Mouse (Mus musculus): ENCODE measurements at regions not wholly inside any gene's neighbourhood (a gene's known extent, or its start where the extent isn't known, plus 50 kb on each side); places are given as distances from the start of the nearest gene placed in this dataset.

- ATAC-seq (replicated peaks; ENCODE audit: low read depth, poor library complexity, severe bottlenecking) = no peak
Observed at GRCm38 (mm10) chr3:52572514-52573485, 304.7 kb downstream of the Foxo1 start.

- peak; percentile 80 for ATAC-seq (replicated peaks; ENCODE audit: low read depth, poor library complexity, severe bottlenecking)
Observed at GRCm38 (mm10) chr3:52567606-52568372, 299.7 kb downstream of the Foxo1 start.

GRCm38 (mm10) chr3:52563595-52563994 lies 295.5 kb downstream of the Foxo1 start:
- ATAC-seq (replicated peaks; ENCODE audit: low read depth, poor library complexity, severe bottlenecking) = no peak

GRCm38 (mm10) chr3:52562816-52563215 lies 294.7 kb downstream of the Foxo1 start:
- no peak for ATAC-seq (replicated peaks; ENCODE audit: low read depth, poor library complexity, severe bottlenecking)

- no peak for ATAC-seq (replicated peaks; ENCODE audit: low read depth, poor library complexity, severe bottlenecking)
Observed at GRCm38 (mm10) chr3:52559481-52559880, 291.3 kb downstream of the Foxo1 start.

- no peak for ATAC-seq (replicated peaks; ENCODE audit: low read depth, poor library complexity, severe bottlenecking)
Observed at GRCm38 (mm10) chr3:52558765-52559164, 290.6 kb downstream of the Foxo1 start.

- ATAC-seq (replicated peaks; ENCODE audit: low read depth, poor library complexity, severe bottlenecking) = no peak
Observed at GRCm38 (mm10) chr3:52557296-52557695, 289.2 kb downstream of the Foxo1 start.

GRCm38 (mm10) chr3:52555038-52555437 lies 286.9 kb downstream of the Foxo1 start:
- ATAC-seq (replicated peaks; ENCODE audit: low read depth, poor library complexity, severe bottlenecking) = peak; percentile 100

GRCm38 (mm10) chr3:52554490-52554889 lies 286.4 kb downstream of the Foxo1 start:
- no peak for ATAC-seq (replicated peaks; ENCODE audit: low read depth, poor library complexity, severe bottlenecking)

- no peak for ATAC-seq (replicated peaks; ENCODE audit: low read depth, poor library complexity, severe bottlenecking)
Observed at GRCm38 (mm10) chr3:52548201-52548893, 280.2 kb downstream of the Foxo1 start.

- no peak for ATAC-seq (replicated peaks; ENCODE audit: low read depth, poor library complexity, severe bottlenecking)
Observed at GRCm38 (mm10) chr3:52546035-52546434, 277.9 kb downstream of the Foxo1 start.

GRCm38 (mm10) chr3:52543006-52543405 lies 274.9 kb downstream of the Foxo1 start:
- ATAC-seq (replicated peaks; ENCODE audit: low read depth, poor library complexity, severe bottlenecking) = no peak

GRCm38 (mm10) chr3:52540862-52541380 lies 272.8 kb downstream of the Foxo1 start:
- no peak for ATAC-seq (replicated peaks; ENCODE audit: low read depth, poor library complexity, severe bottlenecking)

GRCm38 (mm10) chr3:52539813-52540378 lies 271.8 kb downstream of the Foxo1 start:
- no peak for ATAC-seq (replicated peaks; ENCODE audit: low read depth, poor library complexity, severe bottlenecking)

- ATAC-seq (replicated peaks; ENCODE audit: low read depth, poor library complexity, severe bottlenecking) = no peak
Observed at GRCm38 (mm10) chr3:52538306-52538705, 270.2 kb downstream of the Foxo1 start.

GRCm38 (mm10) chr3:52537362-52537911 lies 269.3 kb downstream of the Foxo1 start:
- ATAC-seq (replicated peaks; ENCODE audit: low read depth, poor library complexity, severe bottlenecking) = no peak

- ATAC-seq (replicated peaks; ENCODE audit: low read depth, poor library complexity, severe bottlenecking) = no peak
Observed at GRCm38 (mm10) chr3:52535411-52536021, 267.4 kb downstream of the Foxo1 start.

- no peak for ATAC-seq (replicated peaks; ENCODE audit: low read depth, poor library complexity, severe bottlenecking)
Observed at GRCm38 (mm10) chr3:52534118-52534517, 266.0 kb downstream of the Foxo1 start.

GRCm38 (mm10) chr3:52531686-52532351 lies 263.7 kb downstream of the Foxo1 start:
- no peak for ATAC-seq (replicated peaks; ENCODE audit: low read depth, poor library complexity, severe bottlenecking)

All from common myeloid progenitor, adult 5-6 weeks (primary cell).